Mouse (Mus musculus) mouse trophoblast stem cell (cell line): ENCODE results near the gene U2af2.
"Not testable (repeated sequence)": the region's sequence is repeated elsewhere in the genome, so short reads cannot be mapped to it uniquely, and the experiment has no call there.

ENCODE experiments used
- in situ Hi-C, 2 experiments: fragments of 300-500 bp; cut with MseI, MboI; formaldehyde crosslinking; loops; 2 replicates in 1 of 2; 3 replicates in 1 of 2; pipeline ENCODE4 v1.15.1; 2025

The U2af2 gene

GRCm38 (mm10) chr7:5061774-5062359 lies at the start of gene U2af2:
Gene U2af2, plus strand, starts transcription at chr7:5062143.
- in situ Hi-C loops, result no loop called here

DNA sequence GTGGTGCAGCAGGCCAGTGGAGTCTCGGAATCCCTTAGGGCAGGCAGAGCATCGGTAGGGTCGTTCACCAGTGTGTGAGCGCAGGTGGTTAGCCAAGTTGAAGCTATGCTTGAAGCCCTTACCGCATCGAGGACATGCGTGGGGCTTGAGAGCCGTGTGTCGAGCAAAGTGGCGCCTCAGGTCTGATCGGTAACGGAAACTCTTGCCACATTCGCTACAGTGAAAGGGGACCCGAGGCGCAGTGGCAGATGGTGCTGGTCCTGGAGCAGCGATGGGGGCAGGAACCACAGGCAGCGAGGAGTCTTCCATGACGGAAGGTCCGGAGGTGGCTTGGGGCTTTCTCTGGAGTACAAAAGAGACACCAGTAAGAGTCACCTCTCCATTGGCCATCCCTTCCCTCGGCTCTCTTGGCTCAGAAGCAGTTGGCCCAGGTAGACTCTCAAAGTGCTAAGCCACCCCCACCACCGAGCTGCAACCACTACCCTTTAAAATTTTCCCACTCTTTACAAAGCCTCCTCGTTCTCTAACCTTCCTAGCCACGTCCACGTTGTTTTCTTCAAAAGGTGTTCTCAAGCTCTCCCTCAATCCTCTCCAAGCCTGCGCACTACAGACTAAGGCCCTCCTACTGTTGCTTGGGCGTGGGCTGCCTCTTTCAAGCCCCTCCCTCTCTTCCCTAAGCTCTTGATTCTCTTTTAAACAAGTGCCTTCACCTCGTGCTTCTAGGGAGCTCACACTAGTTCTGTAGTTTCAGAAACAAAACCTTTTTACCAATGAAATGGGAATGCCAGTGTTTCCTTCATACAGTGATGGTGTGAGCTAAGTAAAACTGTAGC lies 49.0 kb upstream of the U2af2 start:
- in situ Hi-C loops, result no loop called here

DNA sequence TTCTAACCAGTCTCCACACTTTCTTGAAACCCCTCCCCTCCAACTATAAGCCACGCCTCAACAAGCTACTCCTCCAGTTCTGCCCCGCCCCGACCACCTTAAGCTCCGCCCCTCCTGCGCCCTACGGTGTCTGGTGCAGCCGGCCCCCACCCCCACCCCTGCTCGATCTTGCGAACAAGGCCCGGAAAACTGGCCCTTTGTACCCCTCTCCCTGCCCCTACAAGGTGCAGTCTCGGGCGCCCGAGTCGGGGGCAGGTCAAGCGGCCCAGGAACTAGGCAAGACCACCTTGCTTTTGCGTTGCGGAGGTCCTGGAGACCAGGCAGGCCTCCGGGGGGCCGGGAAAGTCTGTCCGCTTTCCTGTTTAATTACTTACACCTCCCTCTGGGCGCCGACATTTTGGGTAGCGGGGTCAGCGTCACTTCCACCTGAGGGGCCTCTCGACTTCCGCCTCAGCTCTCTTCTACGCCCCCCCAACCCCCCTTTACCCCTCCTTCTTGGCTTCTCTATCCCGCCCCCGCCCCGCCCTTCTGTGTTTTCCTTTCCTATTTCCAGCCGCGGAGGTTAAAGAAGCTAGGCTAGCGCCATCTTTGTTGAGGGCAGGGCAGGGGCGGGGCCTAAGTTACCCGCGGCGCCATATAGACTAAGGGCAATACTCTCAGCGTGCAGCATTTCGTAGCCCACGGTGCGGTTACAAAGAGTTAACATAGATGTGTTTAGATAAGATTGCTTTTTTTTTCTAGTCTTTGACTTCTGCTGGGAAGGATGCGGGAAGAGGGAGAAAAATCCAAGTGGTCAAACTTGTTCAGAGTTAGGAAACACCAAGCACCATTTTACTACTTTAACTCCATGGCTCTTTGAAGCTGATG lies 47.5 kb upstream of the U2af2 start, which contains the start of the genes Zfp524 and Fiz1:
Gene Zfp524 (plus strand): TSS at position 165 of the 867 bp plus-strand sequence.
Gene Fiz1 (minus strand): TSS at position 447 of the 867 bp plus-strand sequence.
- in situ Hi-C loops, result no loop called here

- in situ Hi-C loops, result no loop called here
Measured at GRCm38 (mm10) chr7:5015118-5016001, 46.6 kb upstream of the U2af2 start, which contains the start of gene Gm44973. Gene Gm44973, plus strand, starts transcription at chr7:5015496.

- in situ Hi-C loops, result no loop called here
Measured at GRCm38 (mm10) chr7:5016057-5016456, 45.9 kb upstream of the U2af2 start.

DNA sequence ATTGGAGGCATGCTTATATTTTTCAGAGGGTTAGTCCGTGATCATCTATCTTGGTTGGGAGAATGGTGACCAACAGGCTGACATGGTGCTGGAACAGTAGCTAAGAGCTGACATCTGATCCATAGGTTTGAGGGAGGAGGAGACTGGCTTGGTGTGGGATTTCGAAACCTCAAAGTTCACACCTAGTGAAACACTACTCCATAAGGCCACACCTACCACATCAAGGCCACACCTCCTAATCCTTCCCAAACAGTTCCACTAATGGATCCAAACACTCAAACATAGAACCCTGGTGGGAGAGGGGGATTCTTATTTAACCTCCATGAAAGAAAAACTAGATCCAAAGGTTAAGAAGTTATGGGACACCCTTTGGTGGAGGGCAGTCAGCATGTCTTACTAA lies 45.0 kb upstream of the U2af2 start:
- in situ Hi-C loops, result no loop called here

DNA sequence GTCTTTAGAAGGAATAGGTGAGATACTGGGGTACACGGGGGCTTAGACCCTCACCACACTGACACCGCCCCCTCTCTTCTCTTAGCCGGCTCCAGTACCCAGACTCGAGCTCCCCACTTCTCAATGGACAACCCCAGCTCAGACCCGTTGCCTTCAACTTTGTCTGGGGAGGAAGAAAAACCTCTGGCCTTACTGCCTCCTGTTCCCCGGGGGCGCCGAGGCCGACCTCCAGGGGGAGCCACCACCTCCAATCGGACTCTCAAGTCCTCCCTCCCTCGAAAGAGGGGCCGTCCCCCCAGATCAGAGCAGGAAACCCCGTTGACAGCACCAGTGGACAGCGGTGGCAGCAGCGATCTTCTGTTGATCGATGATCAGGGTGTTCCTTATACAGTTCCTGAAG lies 44.6 kb upstream of the U2af2 start:
- in situ Hi-C loops, result no loop called here

DNA sequence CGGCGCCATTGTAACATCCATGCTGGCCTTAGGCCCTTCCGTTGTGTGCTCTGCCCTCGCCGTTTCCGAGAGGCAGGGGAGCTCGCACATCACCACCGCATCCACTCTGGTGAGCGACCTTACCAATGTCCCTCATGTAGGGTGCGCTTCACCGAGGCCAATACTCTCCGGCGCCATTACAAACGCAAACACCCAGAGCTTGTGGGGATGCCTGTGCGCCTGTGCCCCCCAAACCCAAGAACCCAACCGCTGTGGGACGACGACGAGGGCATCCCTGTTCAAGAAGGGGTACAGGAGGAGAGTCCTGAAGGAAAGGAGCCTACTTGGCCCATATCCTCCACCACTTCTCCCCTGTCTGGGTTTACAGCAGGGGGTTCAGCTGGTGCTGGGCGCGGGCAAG lies 44.0 kb upstream of the U2af2 start:
- in situ Hi-C loops, result no loop called here

GRCm38 (mm10) chr7:5019576-5019975 lies 42.4 kb upstream of the U2af2 start:
- in situ Hi-C loops, result not testable (repeated sequence)

GRCm38 (mm10) chr7:5020000-5020681 lies 41.8 kb upstream of the U2af2 start, which contains the start of the genes Zfp865 and Ccdc106:
Gene Zfp865, plus strand, starts transcription at chr7:5020376.
Gene Ccdc106, plus strand, starts transcription at chr7:5020553.
- in situ Hi-C loops, result no loop called here

- in situ Hi-C loops, result no loop called here
Measured at GRCm38 (mm10) chr7:5020685-5021084, 41.3 kb upstream of the U2af2 start.

GRCm38 (mm10) chr7:5021197-5021596 lies 40.7 kb upstream of the U2af2 start:
- in situ Hi-C loops, result no loop called here

DNA sequence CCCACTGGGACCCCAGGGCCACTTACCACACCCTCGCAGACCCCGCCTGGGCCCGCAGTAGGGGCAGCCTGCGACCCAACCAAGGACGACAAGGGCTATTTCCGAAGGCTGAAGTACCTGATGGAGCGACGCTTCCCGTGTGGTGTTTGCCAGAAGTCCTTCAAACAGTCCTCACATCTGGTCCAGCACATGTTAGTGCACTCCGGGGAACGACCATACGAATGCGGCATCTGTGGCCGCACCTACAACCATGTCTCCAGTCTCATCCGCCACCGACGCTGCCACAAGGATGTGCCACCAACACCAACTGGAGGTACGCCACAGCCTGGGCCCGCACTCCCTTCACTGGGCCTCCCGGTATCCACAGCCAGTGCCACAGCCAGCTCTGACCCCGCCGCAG lies 32.4 kb upstream of the U2af2 start:
- in situ Hi-C loops, result no loop called here

- in situ Hi-C loops, result no loop called here
Measured at GRCm38 (mm10) chr7:5029946-5030345, 32.0 kb upstream of the U2af2 start.

- in situ Hi-C loops, result no loop called here
Measured at GRCm38 (mm10) chr7:5030554-5031275, 31.2 kb upstream of the U2af2 start.

DNA sequence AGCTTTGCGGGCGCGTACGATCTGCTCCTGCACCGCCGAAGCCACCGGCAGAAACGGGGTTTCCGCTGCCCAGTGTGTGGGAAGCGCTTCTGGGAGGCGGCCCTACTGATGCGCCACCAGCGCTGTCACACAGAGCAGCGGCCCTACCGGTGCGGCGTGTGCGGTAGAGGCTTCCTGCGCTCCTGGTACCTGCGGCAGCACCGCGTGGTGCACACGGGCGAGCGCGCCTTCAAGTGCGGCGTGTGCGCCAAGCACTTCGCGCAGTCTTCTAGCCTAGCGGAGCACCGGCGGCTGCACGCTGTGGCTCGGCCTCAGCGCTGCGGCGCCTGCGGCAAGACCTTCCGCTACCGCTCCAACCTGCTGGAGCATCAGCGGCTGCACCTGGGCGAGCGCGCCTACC lies 30.4 kb upstream of the U2af2 start:
- in situ Hi-C loops, result no loop called here

GRCm38 (mm10) chr7:5033818-5034217 lies 28.1 kb upstream of the U2af2 start, which contains the start of gene 4632433K11Rik:
Gene 4632433K11Rik, plus strand, starts transcription at chr7:5034118.
- in situ Hi-C loops, result no loop called here

- in situ Hi-C loops, result no loop called here
Measured at GRCm38 (mm10) chr7:5035628-5036027, 26.3 kb upstream of the U2af2 start.

DNA sequence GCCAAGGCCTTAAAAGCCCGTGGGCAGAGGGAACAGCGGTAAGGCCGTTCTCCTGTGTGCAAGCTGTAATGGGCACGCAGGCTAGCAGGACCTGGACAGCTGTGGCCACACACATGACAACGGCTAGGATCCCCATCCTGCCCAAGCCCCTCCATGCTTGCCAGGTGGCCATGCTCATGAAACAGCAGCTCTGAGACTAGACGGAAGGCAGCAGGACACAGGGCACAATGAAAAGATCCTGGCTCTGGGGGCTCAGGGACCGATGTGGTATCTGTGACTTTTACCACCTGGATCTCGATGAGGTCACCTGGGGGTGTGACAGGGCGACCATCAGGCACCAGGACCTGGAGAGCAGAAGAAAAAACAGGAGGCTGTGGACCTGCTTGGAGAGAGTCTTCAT lies 25.8 kb upstream of the U2af2 start:
- in situ Hi-C loops, result no loop called here

DNA sequence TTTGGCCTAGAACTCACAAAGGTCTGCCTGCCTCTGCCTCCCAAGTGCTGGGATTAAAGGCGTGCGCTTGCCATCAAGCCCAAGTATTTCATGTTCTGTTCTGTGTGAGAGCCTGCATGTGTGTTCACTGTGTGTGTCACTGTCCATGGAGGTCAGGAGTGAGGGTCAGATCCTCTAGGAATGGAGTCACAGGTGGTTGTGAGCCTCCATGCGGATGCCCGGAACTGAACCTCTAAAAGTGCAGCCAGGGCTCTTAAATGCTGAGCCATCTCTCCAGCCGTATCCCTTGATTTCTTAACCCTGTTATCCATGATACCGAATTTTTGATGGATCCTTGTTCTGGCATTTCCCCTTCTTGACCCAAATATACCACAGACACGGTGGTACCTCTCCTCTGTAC lies 24.9 kb upstream of the U2af2 start:
- in situ Hi-C loops, result no loop called here
